Mouse (Mus musculus): ENCODE data around the gene Kiz. TPM values are rescaled to one million over a fixed set of nuclear protein-coding genes. Genes with fewer than 3 reads are reported as not detected.

Kiz gene
- polyA plus RNA-seq, 1 experiment from 2014 or later: 35.7 TPM

DNA sequence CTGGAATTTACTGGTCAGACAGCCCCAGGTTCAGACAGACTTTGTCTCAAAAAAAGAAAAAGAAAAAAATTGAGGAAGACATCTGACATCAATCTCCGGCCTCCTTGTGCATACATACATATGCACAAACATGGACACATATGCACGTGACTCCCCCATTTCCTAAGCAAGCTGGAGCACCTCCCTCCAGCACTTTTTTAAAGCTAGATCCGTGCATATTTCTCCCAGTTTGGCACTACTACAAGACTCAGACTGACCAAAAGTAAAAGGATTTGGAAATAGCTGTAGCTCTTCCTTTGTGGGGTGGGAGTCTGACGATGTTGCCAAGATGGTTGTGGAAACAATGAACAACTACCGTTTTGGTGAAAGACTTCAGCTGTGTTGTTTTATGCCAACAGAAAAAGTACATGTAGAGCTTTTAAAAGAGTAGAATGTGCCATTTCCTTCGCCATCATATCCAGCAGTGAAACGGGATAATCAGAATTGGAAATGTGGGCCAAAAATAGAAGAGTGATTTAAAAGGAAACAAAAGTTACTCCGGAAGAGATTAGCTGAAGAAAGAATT lies 28.7 kb downstream of the Kiz start:
- no peak for ATAC-seq (ENCODE audit: low FRiP score, low TSS enrichment)
- H3K4me1 ChIP-seq (ENCODE audit: control insufficient read depth, insufficient read depth, low read length): no peaks in the 10 kb centered on the region
- H3K9ac ChIP-seq (ENCODE audit: low read depth, low read length): no peak overlapping the region
- H3K4me3 ChIP-seq (ENCODE audit: low read length): no peak overlapping the region
- H3K9me3 ChIP-seq (ENCODE audit: control insufficient read depth, low read length): no peaks in the 10 kb centered on the region
- no peaks in the 10 kb centered on the region for H3K36me3 ChIP-seq (ENCODE audit: control insufficient read depth, insufficient read depth, low read length)
- WGBS: 78% methylated on average over 8 of the region's 8 CpGs
- H3K27me3 ChIP-seq (ENCODE audit: control insufficient read depth, insufficient read depth, low read length): no peaks in the 10 kb centered on the region
- no peak overlapping the region for H3K27ac ChIP-seq (ENCODE audit: low read depth, low read length)
- H3K4me2 ChIP-seq (replicated peaks; ENCODE audit: low read depth, low read length): no peak overlapping the region

DNA sequence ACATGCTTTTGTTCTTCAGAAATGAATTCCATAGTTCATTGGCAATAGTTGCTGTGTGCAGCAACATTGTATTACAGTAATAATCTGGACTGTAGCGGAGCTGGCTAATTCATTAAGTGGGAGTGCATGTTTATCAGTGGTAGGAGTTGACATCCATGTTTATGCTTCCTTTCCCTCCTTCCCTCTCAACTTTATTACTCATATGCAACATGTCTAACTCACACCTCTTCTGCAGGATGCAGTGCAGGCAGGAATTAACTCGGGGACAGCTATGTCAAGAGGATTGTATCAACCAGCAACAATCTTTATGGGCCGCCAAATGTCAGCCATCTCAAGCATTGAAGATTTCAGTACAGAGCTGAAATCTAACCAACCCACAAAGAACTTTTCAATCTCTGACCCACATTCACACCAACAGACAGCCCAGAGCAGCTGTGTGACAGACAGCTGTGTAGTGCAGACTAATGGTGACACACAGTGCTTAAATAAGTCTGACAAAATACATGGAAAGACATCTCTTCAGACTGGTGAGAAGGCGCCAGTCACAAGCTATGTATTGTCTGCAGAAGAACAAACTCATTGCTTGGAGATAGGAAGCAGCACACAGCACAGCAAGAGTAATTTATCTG lies 33.2 kb downstream of the Kiz start:
- Histone ChIP-seq H3K9me3 (ENCODE audit: control insufficient read depth, low read length) (no peaks in the 10 kb centered on the region), H3K9ac (ENCODE audit: low read depth, low read length) (no peak overlapping the region), H3K36me3 (ENCODE audit: control insufficient read depth, insufficient read depth, low read length) (peaks cover 9% of the 10 kb centered on the region; the same call in 1 of the 2 replicates), H3K4me1 (ENCODE audit: control insufficient read depth, insufficient read depth, low read length) (no peaks in the 10 kb centered on the region), H3K27ac (ENCODE audit: low read depth, low read length) (no peak overlapping the region), H3K27me3 (ENCODE audit: control insufficient read depth, insufficient read depth, low read length) (no peaks in the 10 kb centered on the region), H3K4me3 (ENCODE audit: low read length) (no peak overlapping the region), H3K4me2 (replicated peaks; ENCODE audit: low read depth, low read length) (no peak overlapping the region)
- 80% methylated on average over 4 of the region's 4 CpGs for WGBS
- ATAC-seq (ENCODE audit: low FRiP score, low TSS enrichment): no peak

DNA sequence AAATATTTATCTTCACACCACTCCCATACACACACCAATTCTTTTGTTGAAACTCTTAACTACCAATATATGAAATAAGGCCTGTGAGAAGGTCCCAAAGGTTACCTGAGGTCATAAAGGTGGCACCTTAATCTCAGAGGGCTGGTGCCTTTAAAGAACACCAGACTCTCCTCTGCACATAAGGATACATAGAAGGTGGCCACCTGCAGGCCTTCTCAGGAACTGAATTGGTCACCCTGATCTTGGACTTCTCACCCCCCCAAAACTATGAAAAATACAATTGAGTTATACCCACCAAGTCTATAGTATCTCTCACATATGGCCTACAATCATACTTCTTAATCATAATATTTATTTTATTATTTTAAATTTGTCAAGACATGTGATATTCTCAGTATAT lies 43.3 kb downstream of the Kiz start:
- H3K4me3 ChIP-seq (ENCODE audit: low read length): no peak overlapping the region
- no peaks in the 10 kb centered on the region for H3K9me3 ChIP-seq (ENCODE audit: control insufficient read depth, low read length)
- no peaks in the 10 kb centered on the region for H3K4me1 ChIP-seq (ENCODE audit: control insufficient read depth, insufficient read depth, low read length)
- H3K9ac ChIP-seq (ENCODE audit: low read depth, low read length): no peak overlapping the region
- ATAC-seq (ENCODE audit: low FRiP score, low TSS enrichment): no peak
- H3K27me3 ChIP-seq (ENCODE audit: control insufficient read depth, insufficient read depth, low read length): no peaks in the 10 kb centered on the region
- no peaks in the 10 kb centered on the region for H3K36me3 ChIP-seq (ENCODE audit: control insufficient read depth, insufficient read depth, low read length)
- H3K27ac ChIP-seq (ENCODE audit: low read depth, low read length): no peak overlapping the region
- H3K4me2 ChIP-seq (replicated peaks; ENCODE audit: low read depth, low read length): no peak overlapping the region

DNA sequence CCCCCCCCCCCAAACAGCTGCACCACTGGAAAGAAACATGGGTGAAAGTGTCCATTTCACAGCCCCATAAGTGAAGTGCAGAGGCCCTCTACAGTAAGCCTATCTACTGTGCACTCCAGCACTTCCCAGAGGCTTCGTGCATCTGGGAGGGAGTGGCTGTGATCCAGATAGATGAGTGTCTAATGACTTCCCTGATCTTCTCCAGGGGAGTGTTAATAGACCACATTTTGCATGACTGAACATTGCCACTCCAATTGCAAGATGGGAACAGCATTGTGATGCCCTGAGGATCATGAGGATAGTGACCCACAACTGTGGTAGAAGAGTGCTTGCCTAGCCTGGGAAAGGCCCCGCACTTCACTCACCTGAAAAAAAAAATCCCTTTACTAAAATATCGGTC lies 60.4 kb downstream of the Kiz start:
- Histone ChIP-seq H3K4me3 (ENCODE audit: low read length) (no peak overlapping the region), H3K27me3 (ENCODE audit: control insufficient read depth, insufficient read depth, low read length) (no peaks in the 10 kb centered on the region), H3K4me2 (replicated peaks; ENCODE audit: low read depth, low read length) (no peak overlapping the region), H3K4me1 (ENCODE audit: control insufficient read depth, insufficient read depth, low read length) (0 out of 2 replicates have a peak, but pooled peaks cover 4% of the 10 kb centered on the region), H3K27ac (ENCODE audit: low read depth, low read length) (no peak overlapping the region), H3K36me3 (ENCODE audit: control insufficient read depth, insufficient read depth, low read length) (no peaks in the 10 kb centered on the region), H3K9me3 (ENCODE audit: control insufficient read depth, low read length) (no peaks in the 10 kb centered on the region), H3K9ac (ENCODE audit: low read depth, low read length) (no peak overlapping the region)
- 86% methylated on average over 3 of the region's 3 CpGs for WGBS
- peak; percentile 46; the same call in 1 of the 2 replicates for ATAC-seq (ENCODE audit: low FRiP score, low TSS enrichment)

DNA sequence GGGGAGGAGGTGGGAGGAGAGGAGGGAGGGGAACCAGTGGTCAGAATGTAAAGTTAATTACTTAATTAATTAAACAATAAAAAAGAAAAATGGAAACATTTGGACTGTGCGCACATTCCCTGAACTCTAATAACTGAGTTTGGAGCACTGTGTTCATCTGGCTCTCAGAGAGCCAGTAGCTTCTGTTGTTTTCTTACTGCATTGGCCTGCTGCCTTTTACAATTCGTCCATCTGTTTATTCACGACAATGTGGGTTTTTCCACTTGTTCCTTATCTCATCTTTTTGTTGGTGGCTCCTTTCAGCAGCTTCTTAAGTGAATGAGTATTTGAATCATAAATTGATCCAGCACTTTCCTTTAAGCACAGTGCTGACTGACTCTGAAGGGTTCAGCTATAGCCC lies 62.1 kb downstream of the Kiz start:
- Histone ChIP-seq H3K4me2 (replicated peaks; ENCODE audit: low read depth, low read length) (no peak overlapping the region), H3K4me3 (ENCODE audit: low read length) (no peak overlapping the region), H3K27me3 (ENCODE audit: control insufficient read depth, insufficient read depth, low read length) (no peaks in the 10 kb centered on the region), H3K4me1 (ENCODE audit: control insufficient read depth, insufficient read depth, low read length) (0 out of 2 replicates have a peak, but pooled peaks cover 4% of the 10 kb centered on the region), H3K9ac (ENCODE audit: low read depth, low read length) (no peak overlapping the region), H3K27ac (ENCODE audit: low read depth, low read length) (no peak overlapping the region), H3K9me3 (ENCODE audit: control insufficient read depth, low read length) (no peaks in the 10 kb centered on the region), H3K36me3 (ENCODE audit: control insufficient read depth, insufficient read depth, low read length) (no peaks in the 10 kb centered on the region)
- ATAC-seq (ENCODE audit: low FRiP score, low TSS enrichment): no peak
- WGBS: 84% methylated on average over 3 of the region's 3 CpGs

DNA sequence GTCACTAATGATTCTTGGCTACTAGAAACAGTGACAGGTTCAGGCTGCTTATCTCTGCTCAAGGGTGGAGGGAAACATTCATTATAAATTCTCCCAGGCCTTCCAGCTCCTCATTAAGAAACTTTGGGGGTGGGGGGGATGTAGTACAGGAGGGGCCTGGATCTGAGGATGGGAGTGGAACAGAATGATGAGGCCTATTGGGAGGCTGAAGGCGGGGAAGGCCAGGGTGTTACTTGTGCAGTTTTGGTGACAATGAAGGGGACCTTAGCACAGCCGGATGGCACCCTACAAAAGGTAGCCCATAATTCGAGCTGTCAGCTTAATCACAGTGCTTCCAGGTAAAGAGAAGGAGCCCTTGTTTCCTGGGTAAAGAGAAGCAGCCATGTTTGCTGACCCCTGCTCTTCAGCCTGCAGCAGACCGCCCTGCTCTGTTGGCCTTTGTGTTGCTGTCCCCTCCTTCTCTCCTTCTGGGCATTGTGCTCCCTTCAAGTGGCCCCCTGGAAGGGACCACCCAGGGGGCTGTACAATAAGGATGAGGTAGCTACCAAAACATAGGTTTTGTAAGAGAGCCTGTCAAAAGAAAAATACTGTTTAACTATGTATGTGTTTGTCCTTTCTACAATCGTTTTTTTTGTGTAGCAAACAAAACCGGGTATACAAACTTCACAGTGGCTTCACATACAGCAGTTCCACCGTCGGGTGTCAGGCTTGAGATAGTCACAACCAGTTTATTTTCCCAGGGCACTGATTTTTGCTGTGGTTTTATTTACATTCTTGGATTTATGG lies 64.9 kb downstream of the Kiz start:
- Histone ChIP-seq H3K9me3 (ENCODE audit: control insufficient read depth, low read length) (no peaks in the 10 kb centered on the region), H3K27ac (ENCODE audit: low read depth, low read length) (no peak overlapping the region), H3K27me3 (ENCODE audit: control insufficient read depth, insufficient read depth, low read length) (no peaks in the 10 kb centered on the region), H3K36me3 (ENCODE audit: control insufficient read depth, insufficient read depth, low read length) (no peaks in the 10 kb centered on the region), H3K4me3 (ENCODE audit: low read length) (no peak overlapping the region), H3K4me2 (replicated peaks; ENCODE audit: low read depth, low read length) (no peak overlapping the region), H3K9ac (ENCODE audit: low read depth, low read length) (no peak overlapping the region), H3K4me1 (ENCODE audit: control insufficient read depth, insufficient read depth, low read length) (0 out of 2 replicates have a peak, but pooled peaks cover 7% of the 10 kb centered on the region)
- WGBS: 26% methylated on average over 8 of the region's 8 CpGs
- no peak for ATAC-seq (ENCODE audit: low FRiP score, low TSS enrichment)

DNA sequence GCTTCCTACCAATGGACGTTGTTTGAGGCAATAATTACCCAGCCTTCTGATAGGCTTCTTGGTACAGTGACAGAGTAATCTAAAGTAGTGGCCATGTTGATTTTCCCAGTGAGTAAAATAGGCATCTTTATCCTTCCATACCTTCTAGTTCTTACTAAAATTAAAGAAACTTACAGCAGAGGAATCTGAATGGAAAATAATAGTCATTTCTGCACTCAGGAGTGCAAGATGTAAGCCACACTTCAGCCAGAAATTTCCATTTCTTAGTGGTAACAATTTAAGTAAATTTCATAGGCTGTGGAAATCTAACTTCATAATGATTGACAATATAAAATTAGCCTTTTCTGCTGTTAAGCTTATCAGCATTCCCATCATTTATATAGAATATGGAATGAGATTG lies 69.6 kb downstream of the Kiz start:
- Histone ChIP-seq H3K4me1 (ENCODE audit: control insufficient read depth, insufficient read depth, low read length) (0 out of 2 replicates have a peak, but pooled peaks cover 7% of the 10 kb centered on the region), H3K9me3 (ENCODE audit: control insufficient read depth, low read length) (no peaks in the 10 kb centered on the region), H3K4me2 (replicated peaks; ENCODE audit: low read depth, low read length) (no peak overlapping the region), H3K9ac (ENCODE audit: low read depth, low read length) (no peak overlapping the region), H3K27me3 (ENCODE audit: control insufficient read depth, insufficient read depth, low read length) (no peaks in the 10 kb centered on the region), H3K36me3 (ENCODE audit: control insufficient read depth, insufficient read depth, low read length) (no peaks in the 10 kb centered on the region), H3K4me3 (ENCODE audit: low read length) (no peak overlapping the region), H3K27ac (ENCODE audit: low read depth, low read length) (no peak overlapping the region)
- ATAC-seq (ENCODE audit: low FRiP score, low TSS enrichment): no peak
- WGBS: 92% methylated on average over 1 of the region's 1 CpGs

DNA sequence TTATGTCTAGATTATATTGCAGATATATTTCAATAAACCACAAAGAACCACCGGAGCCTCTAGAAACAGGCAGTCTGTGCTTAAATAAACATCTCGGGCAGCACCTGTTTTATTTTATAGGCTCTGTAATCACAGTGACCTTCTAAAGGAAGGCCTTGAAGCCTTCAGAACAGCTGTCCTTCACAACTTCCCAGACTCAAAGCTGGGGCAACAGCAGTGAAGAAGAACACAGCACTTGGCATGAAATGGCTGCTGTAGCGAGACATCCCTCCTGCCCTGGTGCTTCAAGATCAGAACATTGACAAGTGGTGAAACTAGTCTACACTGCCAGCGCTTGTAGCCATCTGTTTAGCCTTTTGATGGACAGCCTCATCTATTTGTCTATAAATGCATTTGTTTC lies 70.2 kb downstream of the Kiz start:
- Histone ChIP-seq H3K4me3 (ENCODE audit: low read length) (no peak overlapping the region), H3K4me2 (replicated peaks; ENCODE audit: low read depth, low read length) (no peak overlapping the region), H3K27ac (ENCODE audit: low read depth, low read length) (no peak overlapping the region), H3K9ac (ENCODE audit: low read depth, low read length) (no peak overlapping the region), H3K9me3 (ENCODE audit: control insufficient read depth, low read length) (no peaks in the 10 kb centered on the region), H3K27me3 (ENCODE audit: control insufficient read depth, insufficient read depth, low read length) (no peaks in the 10 kb centered on the region), H3K4me1 (ENCODE audit: control insufficient read depth, insufficient read depth, low read length) (0 out of 2 replicates have a peak, but pooled peaks cover 2% of the 10 kb centered on the region), H3K36me3 (ENCODE audit: control insufficient read depth, insufficient read depth, low read length) (no peaks in the 10 kb centered on the region)
- no peak for ATAC-seq (ENCODE audit: low FRiP score, low TSS enrichment)
- WGBS: 69% methylated on average over 4 of the region's 4 CpGs

DNA sequence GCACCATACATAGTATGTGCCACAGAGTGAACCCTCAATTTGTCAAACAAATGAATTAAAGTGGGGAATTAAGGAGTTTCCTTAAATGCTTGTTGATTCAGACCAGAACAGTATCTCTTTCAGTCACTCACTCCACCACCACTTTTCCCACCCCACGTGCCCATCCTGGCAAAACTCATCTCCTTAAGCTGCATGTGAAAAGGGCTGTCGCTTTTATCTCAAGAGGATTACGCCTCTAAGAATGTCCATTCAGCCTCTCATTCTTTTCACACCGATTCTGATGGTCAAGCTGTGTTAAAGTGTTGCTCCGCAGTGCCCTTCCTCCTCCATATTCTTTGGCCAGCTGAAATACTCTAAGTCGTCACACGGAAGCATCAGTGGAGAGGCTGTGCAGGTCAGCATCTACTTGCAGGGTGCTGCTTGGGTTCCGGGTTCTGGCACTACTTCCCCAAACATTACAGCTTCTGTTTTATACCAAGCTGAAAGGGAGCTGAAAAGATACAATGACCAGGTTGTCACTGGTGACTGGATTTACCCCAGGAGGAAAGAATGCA lies 92.6 kb downstream of the Kiz start:
- WGBS: 61% methylated on average over 8 of the region's 8 CpGs
- no peak for ATAC-seq (ENCODE audit: low FRiP score, low TSS enrichment)
- no peak overlapping the region for H3K4me2 ChIP-seq (replicated peaks; ENCODE audit: low read depth, low read length)
- H3K4me1 ChIP-seq (ENCODE audit: control insufficient read depth, insufficient read depth, low read length): no peaks in the 10 kb centered on the region
- no peaks in the 10 kb centered on the region for H3K27me3 ChIP-seq (ENCODE audit: control insufficient read depth, insufficient read depth, low read length)
- no peak overlapping the region for H3K9ac ChIP-seq (ENCODE audit: low read depth, low read length)
- H3K36me3 ChIP-seq (ENCODE audit: control insufficient read depth, insufficient read depth, low read length): no peaks in the 10 kb centered on the region
- no peak overlapping the region for H3K4me3 ChIP-seq (ENCODE audit: low read length)
- H3K27ac ChIP-seq (ENCODE audit: low read depth, low read length): no peak overlapping the region
- no peaks in the 10 kb centered on the region for H3K9me3 ChIP-seq (ENCODE audit: control insufficient read depth, low read length)

Data from kidney, embryonic 14.5 days (tissue).